Mouse (Mus musculus) intestine, embryonic 14.5 days (tissue): Measurements from ENCODE around the gene Tpra1. TPM values are rescaled to one million over a fixed set of nuclear protein-coding genes. Genes with fewer than 3 reads are reported as not detected.

Source experiments
- ATAC-seq: fragments of 200-750 bp; cut with Nextera tagmentation; replicated peaks from 2 replicates; pipeline ENCODE4 v1.8.0; 2017; ENCODE audit warnings: low read depth, moderate number of reproducible peaks, moderate TSS enrichment, moderate library complexity; ENCODE audit not compliant: low FRiP score, low TSS enrichment
- DNase-seq: peaks from one replicate; pipeline ENCODE4 v3.0.0-alpha.2; 2018; ENCODE audit warnings: low spot score
- H3K27ac ChIP-seq: fragments of 300-500 bp; sonication (generic); 2 replicates; pipeline ENCODE4 v1.5.1; 2014; ENCODE audit warnings: low read depth, mild to moderate bottlenecking, control low read depth
- H3K27me3 ChIP-seq: fragments of 300-500 bp; sonication (generic); replicated peaks from 2 replicates; pipeline ENCODE4 v1.6.1; 2014; ENCODE audit warnings: low read length, control low read depth; ENCODE audit not compliant: control insufficient read depth, insufficient read depth
- H3K36me3 ChIP-seq: fragments of 300-500 bp; sonication (generic); 2 replicates; pipeline ENCODE4 v1.6.1; 2014; ENCODE audit warnings: low read length, control low read depth; ENCODE audit not compliant: control insufficient read depth, insufficient read depth
- H3K4me1 ChIP-seq: fragments of 300-500 bp; sonication (generic); replicated peaks from 2 replicates; pipeline ENCODE4 v1.6.1; 2014; ENCODE audit warnings: low read length, control low read depth, mixed read lengths; ENCODE audit not compliant: control insufficient read depth, insufficient read depth
- H3K4me2 ChIP-seq: fragments of 300-500 bp; sonication (generic); 2 replicates; pipeline ENCODE4 v1.6.1; 2014; ENCODE audit warnings: low read length
- H3K4me3 ChIP-seq: fragments of 300-500 bp; sonication (generic); 2 replicates; pipeline ENCODE4 v1.5.1; 2014; ENCODE audit warnings: low read depth, low read length, control low read depth, mixed read lengths
- H3K9ac ChIP-seq: fragments of 300-500 bp; sonication (generic); 2 replicates; pipeline ENCODE4 v1.6.1; 2014; ENCODE audit warnings: mild to moderate bottlenecking, low read length
- H3K9me3 ChIP-seq: fragments of 300-500 bp; sonication (generic); 2 replicates; pipeline ENCODE4 v1.6.1; 2016; ENCODE audit warnings: low read length, control low read depth; ENCODE audit not compliant: control insufficient read depth
- WGBS: fragments of 180-500 bp; shearing (Covaris S2); extraction: QIAGEN DNeasy Blood & Tissue Kit; methylation state at CpG from one replicate; pipeline ENCODE4 v1.1.7; 2014; 5-methylcytosine and 5-hydroxymethylcytosine counted together
- polyA plus RNA-seq: library from polyadenylated mRNA; unstranded; fragments of >200 nt; fragmentation: Nextera tagmentation; extraction: Ambion mirVana; gene quantifications from 2 replicates; pipeline ENCODE4 v1.2.1, GENCODE M21; 2014

Gene Tpra1
- polyA plus RNA-seq, 1 experiment from 2014 or later: 59.6 TPM

- Histone ChIP-seq H3K4me1 (no peaks in the 10 kb centered on the region), H3K36me3 (peaks cover 80% of the 10 kb centered on the region), H3K27ac (no peak overlapping the region), H3K9ac (no peak overlapping the region), H3K4me3 (no peak overlapping the region), H3K4me2 (no peak overlapping the region), H3K27me3 (no peaks in the 10 kb centered on the region), H3K9me3 (no peaks in the 10 kb centered on the region)
- DNase-seq: no peak
- no peak for ATAC-seq
- 90% methylated on average over 10 of the region's 10 CpGs for WGBS
Observed at GRCm38 (mm10) chr6:88884195-88884594, 17.9 kb upstream of the Tpra1 start.

- DNase-seq: no peak
- Histone ChIP-seq H3K4me2 (no peak overlapping the region), H3K4me1 (no peaks in the 10 kb centered on the region), H3K9me3 (no peaks in the 10 kb centered on the region), H3K36me3 (peaks cover 85% of the 10 kb centered on the region), H3K4me3 (no peak overlapping the region), H3K9ac (no peak overlapping the region), H3K27ac (no peak overlapping the region), H3K27me3 (no peaks in the 10 kb centered on the region)
- 96% methylated on average over 17 of the region's 17 CpGs for WGBS
- ATAC-seq: no peak
Observed at GRCm38 (mm10) chr6:88884690-88885089, 17.4 kb upstream of the Tpra1 start.

- no peak overlapping the region for H3K4me2 ChIP-seq
- no peaks in the 10 kb centered on the region for H3K27me3 ChIP-seq
- H3K4me3 ChIP-seq: no peak overlapping the region
- no peak for ATAC-seq
- 93% methylated on average over 12 of the region's 12 CpGs for WGBS
- no peaks in the 10 kb centered on the region for H3K4me1 ChIP-seq
- H3K9me3 ChIP-seq: no peaks in the 10 kb centered on the region
- peaks cover 93% of the 10 kb centered on the region for H3K36me3 ChIP-seq
- no peak overlapping the region for H3K9ac ChIP-seq
- DNase-seq: no peak
- no peak overlapping the region for H3K27ac ChIP-seq
Observed at GRCm38 (mm10) chr6:88885644-88886416, 16.2 kb upstream of the Tpra1 start.

DNA sequence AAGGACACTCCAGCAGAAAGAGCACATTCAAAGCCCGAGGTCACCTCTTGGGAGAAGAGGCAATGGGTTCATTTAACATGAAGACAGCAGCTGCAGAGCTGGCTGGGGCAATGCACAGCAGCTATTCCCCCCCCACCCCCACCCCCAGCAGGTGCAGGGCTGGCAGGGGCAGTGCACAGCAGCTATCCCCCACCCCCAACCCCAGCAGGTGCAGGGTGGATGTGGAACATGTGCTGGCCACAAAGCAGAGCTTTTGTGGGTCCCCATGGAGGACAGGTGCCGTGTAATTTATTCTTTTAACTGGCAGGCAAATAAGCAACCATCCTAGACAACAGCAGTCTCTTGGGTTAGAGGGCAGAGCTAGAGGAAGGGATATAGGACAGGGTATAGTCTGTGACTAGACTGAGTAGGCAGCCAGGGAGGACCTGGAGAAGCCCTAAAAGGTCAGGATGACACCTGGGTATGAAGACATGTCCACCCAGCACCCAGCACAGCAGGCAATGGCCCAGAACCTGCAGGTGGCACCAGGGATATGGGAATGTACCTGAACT is 15.6 kb upstream of the Tpra1 start:
- DNase-seq: no peak
- ATAC-seq: no peak
- Histone ChIP-seq H3K4me3 (no peak overlapping the region), H3K36me3 (peaks cover 98% of the 10 kb centered on the region), H3K27ac (no peak overlapping the region), H3K4me1 (no peaks in the 10 kb centered on the region), H3K9me3 (no peaks in the 10 kb centered on the region), H3K4me2 (no peak overlapping the region), H3K27me3 (no peaks in the 10 kb centered on the region), H3K9ac (no peak overlapping the region)
- WGBS: 86% methylated on average over 2 of the region's 2 CpGs

- Histone ChIP-seq H3K4me1 (no peaks in the 10 kb centered on the region), H3K9me3 (no peaks in the 10 kb centered on the region), H3K36me3 (peaks cover 99% of the 10 kb centered on the region), H3K4me3 (no peak overlapping the region), H3K4me2 (no peak overlapping the region), H3K27ac (no peak overlapping the region), H3K27me3 (no peaks in the 10 kb centered on the region), H3K9ac (no peak overlapping the region)
- no peak for DNase-seq
- WGBS: 94% methylated on average over 13 of the region's 13 CpGs
- ATAC-seq: no peak
Observed at GRCm38 (mm10) chr6:88889410-88890042, 12.5 kb upstream of the Tpra1 start.

- H3K4me3 ChIP-seq: no peak overlapping the region
- no peaks in the 10 kb centered on the region for H3K9me3 ChIP-seq
- no peaks in the 10 kb centered on the region for H3K4me1 ChIP-seq
- no peak overlapping the region for H3K4me2 ChIP-seq
- no peaks in the 10 kb centered on the region for H3K27me3 ChIP-seq
- H3K27ac ChIP-seq: no peak overlapping the region
- ATAC-seq (no peak), DNase-seq (no peak)
- 90% methylated on average over 7 of the region's 7 CpGs for WGBS
- peaks cover 98% of the 10 kb centered on the region for H3K36me3 ChIP-seq
- no peak overlapping the region for H3K9ac ChIP-seq
Observed at GRCm38 (mm10) chr6:88890832-88891231, 11.2 kb upstream of the Tpra1 start.

GRCm38 (mm10) chr6:88893559-88893958 is 8.5 kb upstream of the Tpra1 start:
- no peak for ATAC-seq
- H3K4me2 ChIP-seq: no peak overlapping the region
- WGBS: 56% methylated on average over 5 of the region's 5 CpGs
- H3K9me3 ChIP-seq: no peaks in the 10 kb centered on the region
- no peaks in the 10 kb centered on the region for H3K27me3 ChIP-seq
- no peak overlapping the region for H3K9ac ChIP-seq
- DNase-seq: peak; percentile 79
- H3K4me1 ChIP-seq: peaks cover 14% of the 10 kb centered on the region
- H3K4me3 ChIP-seq: no peak overlapping the region
- H3K27ac ChIP-seq: no peak overlapping the region
- H3K36me3 ChIP-seq: peaks cover 81% of the 10 kb centered on the region

DNA sequence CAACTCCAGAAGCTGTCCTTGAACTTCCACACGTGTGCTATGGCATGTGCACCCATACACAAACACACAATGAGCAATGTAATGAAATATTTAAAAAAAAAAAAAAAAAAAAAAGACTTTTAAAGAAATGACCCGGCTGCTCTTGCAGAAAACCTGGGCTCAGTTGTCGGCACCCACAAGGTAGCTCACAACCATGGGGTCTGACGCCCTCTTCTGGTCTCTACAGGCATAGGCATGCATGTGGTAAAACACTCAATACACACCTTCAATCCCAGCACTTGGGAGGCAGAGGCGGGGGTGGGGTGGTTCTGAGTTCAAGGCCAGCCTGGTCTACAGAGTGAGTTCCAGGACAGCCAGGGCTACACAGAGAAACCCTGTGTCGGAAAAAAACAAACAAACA is 6.1 kb upstream of the Tpra1 start:
- Histone ChIP-seq H3K27ac (no peak overlapping the region), H3K36me3 (peaks cover 58% of the 10 kb centered on the region), H3K4me3 (no peak overlapping the region), H3K9ac (no peak overlapping the region), H3K4me2 (0 out of 2 replicates have a peak overlapping the region, but pooled peaks have one; percentile 79), H3K27me3 (no peaks in the 10 kb centered on the region), H3K9me3 (no peaks in the 10 kb centered on the region), H3K4me1 (peaks cover 14% of the 10 kb centered on the region)
- ATAC-seq (no peak), DNase-seq (no peak)
- WGBS: 85% methylated on average over 6 of the region's 6 CpGs
